ENCODE assay signal across 19 mouse cellular contexts in the genomic region with DNA sequence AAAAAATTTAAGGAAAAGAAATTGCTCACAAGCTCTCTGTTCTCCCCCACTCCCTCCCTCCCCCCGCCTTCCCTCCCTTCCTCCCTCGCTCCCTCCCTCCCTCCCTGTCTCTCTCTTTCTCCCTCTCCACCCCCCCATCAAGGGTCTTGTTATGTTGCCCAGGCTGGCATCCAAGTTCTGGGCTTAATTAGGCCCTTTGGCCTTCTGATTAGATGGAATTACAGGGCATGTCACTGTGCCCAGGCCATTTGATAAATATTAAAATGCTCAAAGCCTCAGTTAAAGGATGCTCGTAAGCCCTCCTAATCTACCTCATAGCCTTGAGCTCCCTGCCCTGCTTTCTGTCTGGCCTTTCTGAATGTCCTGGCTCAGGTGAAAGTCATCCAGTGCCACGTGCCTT. TPM values are rescaled to one million over a fixed set of nuclear protein-coding genes. Genes with fewer than 3 reads are reported as not detected.
"Had no signal": no experiment of that assay in that cellular context is flagged by ENCODE, and none has a peak within 500 bp of the region (broad histone marks: within the 10 kb centered on the region; RNA-seq: fewer than 3 reads in every experiment).

No protein-coding gene starts in this region.

- H3K27me3 ChIP-seq: neural tube, embryonic 12.5 days; neural tube, embryonic 13.5 days; neural tube, embryonic 15.5 days; stomach, embryonic 15.5 days had no signal

- DNase-seq: retina, postnatal 1 day; right cerebral cortex, adult 18-20 months; right cerebral cortex, postnatal 14 days; right cerebral cortex, postnatal 25 days; right cerebral cortex, postnatal 4 days; spleen, adult 18-20 months; thymus, adult 18-20 months; thymus, adult 2 months; thymus, postnatal 14 days; thymus, postnatal 25 days; thymus, postnatal 36 days; thymus, postnatal 4 days had no signal

- H3K27ac ChIP-seq: neural tube, embryonic 12.5 days; neural tube, embryonic 13.5 days; neural tube, embryonic 15.5 days; stomach, embryonic 15.5 days; stomach, postnatal 0 days had no signal

- H3K9ac ChIP-seq: neural tube, embryonic 12.5 days; neural tube, embryonic 13.5 days; neural tube, embryonic 15.5 days; stomach, embryonic 15.5 days had no signal

- H3K4me1 ChIP-seq: neural tube, embryonic 12.5 days; neural tube, embryonic 13.5 days; neural tube, embryonic 15.5 days; stomach, embryonic 15.5 days had no signal

- H3K4me2 ChIP-seq: neural tube, embryonic 12.5 days; neural tube, embryonic 13.5 days; neural tube, embryonic 15.5 days; stomach, embryonic 15.5 days had no signal

- H3K4me3 ChIP-seq: neural tube, embryonic 12.5 days; neural tube, embryonic 13.5 days; neural tube, embryonic 15.5 days; stomach, embryonic 15.5 days had no signal

- H3K9me3 ChIP-seq: neural tube, embryonic 12.5 days; neural tube, embryonic 13.5 days; neural tube, embryonic 15.5 days; stomach, embryonic 15.5 days had no signal

RNA-seq across cellular contexts. Expression of a gene that starts 53.9 kb away (rescaled TPM):
- total RNA-seq: neutrophil, adult 5-6 weeks had no signal
- polyA plus RNA-seq: thymus, adult 2 months; thymus, postnatal 0 days had no signal
